Mouse (Mus musculus): ENCODE measurements around the gene Pold2. TPM values are rescaled to one million over a fixed set of nuclear protein-coding genes. Genes with fewer than 3 reads are reported as not detected.

The Pold2 gene
- polyA plus RNA-seq, 1 experiment = 19.9 TPM

DNA sequence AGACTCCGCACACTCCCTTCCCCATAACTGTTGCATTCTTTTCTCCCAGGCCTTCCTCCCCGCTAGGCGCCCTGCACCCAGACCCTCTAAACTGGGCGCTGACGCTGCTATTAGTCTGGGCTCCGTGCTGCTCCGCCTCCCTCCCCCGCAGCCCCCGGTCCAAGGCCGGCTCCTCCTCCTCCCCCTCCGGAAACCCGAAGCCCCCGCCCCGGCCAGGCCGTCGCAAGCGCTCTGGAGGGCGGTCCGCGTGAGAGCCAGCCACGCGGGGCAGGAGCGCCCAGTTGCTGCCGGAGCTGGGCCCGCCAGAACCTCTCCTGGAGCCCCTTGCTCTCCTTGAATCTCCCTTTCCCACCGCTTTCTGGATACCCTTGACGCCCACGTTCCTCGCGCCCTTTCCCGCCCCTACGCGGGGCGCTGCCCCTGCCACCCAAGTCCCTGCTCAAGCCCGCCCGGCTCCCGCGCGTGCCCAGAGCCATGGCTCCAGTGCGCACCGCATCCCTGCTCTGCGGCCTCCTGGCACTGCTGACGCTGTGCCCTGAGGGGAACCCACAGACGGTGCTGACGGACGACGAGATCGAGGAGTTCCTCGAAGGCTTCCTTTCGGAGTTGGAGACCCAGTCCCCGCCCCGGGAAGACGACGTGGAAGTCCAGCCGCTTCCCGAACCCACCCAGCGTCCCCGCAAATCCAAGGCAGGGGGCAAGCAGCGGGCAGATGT lies 16.3 kb downstream of the Pold2 start, which contains the start of gene Aebp1:
Aebp1 (plus strand) TSS at position 270 of the 716 bp plus-strand sequence.
- TF ChIP-seq CTCF (IDR thresholded peaks at IDR 0.05; ENCODE audit: control insufficient read depth, insufficient read depth, low read length) (no peak), POLR2A (IDR thresholded peaks at IDR 0.05; ENCODE audit: borderline replicate concordance, control insufficient read depth, low read depth, low read length) (no peak)
- 5% methylated on average over 59 of the region's 59 CpGs for WGBS
- H3K4me1 ChIP-seq (ENCODE audit: control insufficient read depth, insufficient read depth, low read length) = no peaks in the 10 kb centered on the region
- no peak within 1 kb of the TSS for H3K4me3 ChIP-seq (replicated peaks; ENCODE audit: control insufficient read depth, low read depth, low read length)
- no peak within 1 kb of the TSS for H3K27ac ChIP-seq (ENCODE audit: control insufficient read depth, insufficient read depth, low read depth, low read length, poor library complexity)

DNA sequence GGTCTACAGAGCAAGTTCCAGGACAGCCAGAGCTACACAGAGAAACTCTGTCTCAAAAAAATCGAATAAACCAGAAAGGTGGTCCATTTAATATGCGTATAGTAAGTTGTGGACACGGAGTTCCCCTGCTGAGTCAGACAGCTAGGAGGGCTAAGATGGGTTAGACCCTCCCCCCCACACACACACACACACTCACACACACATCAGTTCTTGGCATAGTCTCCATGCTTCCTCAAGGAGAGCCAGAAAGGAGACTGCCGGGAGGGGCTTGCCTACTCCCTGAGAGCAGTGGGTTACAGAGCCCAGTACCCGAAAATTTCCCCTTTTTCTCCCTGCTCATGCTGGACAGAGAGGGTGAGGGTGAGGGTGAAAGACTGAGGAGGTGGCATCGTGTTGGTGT lies 17.5 kb downstream of the Pold2 start:
- no peak overlapping the region for H3K4me3 ChIP-seq (replicated peaks; ENCODE audit: control insufficient read depth, low read depth, low read length)
- no peak for TF ChIP-seq CTCF (IDR thresholded peaks at IDR 0.05; ENCODE audit: control insufficient read depth, insufficient read depth, low read length)
- TF ChIP-seq POLR2A (IDR thresholded peaks at IDR 0.05; ENCODE audit: borderline replicate concordance, control insufficient read depth, low read depth, low read length) = no peak
- 29% methylated on average over 6 of the region's 6 CpGs for WGBS

DNA sequence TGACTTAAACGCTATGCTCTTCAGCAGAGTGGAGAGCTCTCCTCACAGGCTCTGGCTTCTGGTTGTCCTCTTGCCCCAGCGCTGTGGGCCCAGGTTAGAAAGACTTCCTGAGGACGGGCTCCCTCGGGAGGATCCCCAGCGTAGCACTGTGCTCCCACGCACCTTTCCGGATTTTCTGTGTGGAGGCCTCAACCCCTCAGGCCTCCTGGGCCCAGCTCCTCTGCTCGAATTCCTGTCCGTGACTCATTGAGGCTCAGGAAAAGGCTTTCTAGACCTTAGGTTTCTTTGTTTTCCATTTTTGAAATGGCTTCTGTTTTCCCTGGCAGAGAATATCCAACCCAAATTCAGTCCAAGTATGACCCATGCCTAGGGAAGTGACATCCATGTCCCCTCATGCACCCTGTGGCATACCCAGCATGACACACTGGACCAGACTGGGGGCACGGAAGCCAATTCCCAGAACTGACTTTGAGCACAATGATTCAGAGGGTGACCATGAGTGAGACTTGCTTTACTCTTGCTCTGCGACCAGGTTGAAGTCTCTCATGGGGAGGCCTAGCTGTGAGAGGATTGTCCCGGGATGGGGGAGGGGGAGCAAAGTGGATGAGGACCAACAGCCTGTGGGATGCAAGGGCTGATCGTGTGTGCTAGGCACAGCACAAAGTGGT lies 18.1 kb downstream of the Pold2 start:
- H3K4me3 ChIP-seq (replicated peaks; ENCODE audit: control insufficient read depth, low read depth, low read length) = no peak overlapping the region
- 81% methylated on average over 13 of the region's 13 CpGs for WGBS
- H3K4me1 ChIP-seq (ENCODE audit: control insufficient read depth, insufficient read depth, low read length) = no peaks in the 10 kb centered on the region
- TF ChIP-seq CTCF (IDR thresholded peaks at IDR 0.05; ENCODE audit: control insufficient read depth, insufficient read depth, low read length) (no peak), POLR2A (IDR thresholded peaks at IDR 0.05; ENCODE audit: borderline replicate concordance, control insufficient read depth, low read depth, low read length) (no peak)
- H3K27ac ChIP-seq (ENCODE audit: control insufficient read depth, insufficient read depth, low read depth, low read length, poor library complexity) = no peak overlapping the region

More for the DNA sequence above, 17.5 kb downstream of the Pold2 start:
- no peak overlapping the region for H3K27ac ChIP-seq (ENCODE audit: control insufficient read depth, insufficient read depth, low read depth, low read length, poor library complexity)
- H3K4me1 ChIP-seq (ENCODE audit: control insufficient read depth, insufficient read depth, low read length) = no peaks in the 10 kb centered on the region

DNA sequence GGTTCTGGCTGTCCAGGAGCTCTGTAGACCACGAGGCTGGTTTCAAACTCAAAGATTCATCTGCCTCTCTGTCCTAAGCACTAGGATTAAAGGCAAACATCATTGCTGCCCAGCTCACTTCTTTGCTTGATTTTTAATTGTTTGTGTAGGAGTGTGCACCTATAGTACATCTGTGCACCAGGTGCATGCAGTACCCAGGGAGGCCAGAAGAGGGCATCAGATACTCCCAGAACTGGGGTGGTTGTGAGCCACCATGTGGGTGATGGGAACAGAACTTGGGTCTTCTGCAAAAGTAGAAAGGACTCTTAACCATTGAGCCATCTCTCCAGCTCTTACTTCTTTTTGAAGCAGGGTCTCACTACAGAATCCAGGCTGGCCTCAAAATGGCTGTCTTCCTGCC lies 19.4 kb downstream of the Pold2 start:
- 69% methylated on average over 1 of the region's 1 CpGs for WGBS
- TF ChIP-seq CTCF (IDR thresholded peaks at IDR 0.05; ENCODE audit: control insufficient read depth, insufficient read depth, low read length) (peak; percentile 34; the same call in 1 of the 2 replicates), POLR2A (IDR thresholded peaks at IDR 0.05; ENCODE audit: borderline replicate concordance, control insufficient read depth, low read depth, low read length) (no peak)
- H3K4me3 ChIP-seq (replicated peaks; ENCODE audit: control insufficient read depth, low read depth, low read length) = no peak overlapping the region
- no peaks in the 10 kb centered on the region for H3K4me1 ChIP-seq (ENCODE audit: control insufficient read depth, insufficient read depth, low read length)
- H3K27ac ChIP-seq (ENCODE audit: control insufficient read depth, insufficient read depth, low read depth, low read length, poor library complexity) = no peak overlapping the region

DNA sequence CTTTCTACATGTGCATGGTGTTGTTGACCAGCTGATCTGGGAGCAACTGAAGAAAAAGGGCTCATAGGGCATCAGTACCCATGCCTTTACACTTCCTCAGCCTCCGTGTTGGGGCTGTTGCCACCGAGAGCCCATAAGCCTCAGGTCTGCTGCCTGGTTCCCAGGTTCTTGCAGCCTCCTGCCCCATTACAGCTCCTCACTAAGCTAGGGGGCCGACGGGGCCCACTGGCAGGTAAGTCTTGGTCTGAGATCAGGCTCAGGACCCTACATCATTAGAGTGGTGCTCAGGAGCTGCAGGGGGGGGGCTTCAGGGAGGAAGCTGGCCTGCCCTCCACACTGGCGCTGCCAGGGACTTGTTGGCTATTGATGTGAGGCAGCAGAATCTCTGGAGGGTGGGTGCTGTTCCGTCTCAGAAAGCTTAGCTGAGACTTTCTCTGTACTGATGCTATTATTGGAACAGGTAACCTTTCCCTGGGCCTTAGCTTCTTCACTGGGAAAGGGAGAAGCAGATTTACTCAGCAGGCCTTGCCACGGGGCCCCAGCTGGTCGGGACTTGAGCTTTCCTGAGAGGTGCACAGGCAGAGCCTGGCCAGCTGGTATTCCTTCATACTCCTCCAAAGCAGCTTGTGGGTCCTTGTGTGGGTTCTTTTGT lies 21.5 kb downstream of the Pold2 start:
- TF ChIP-seq POLR2A (IDR thresholded peaks at IDR 0.05; ENCODE audit: borderline replicate concordance, control insufficient read depth, low read depth, low read length) (no peak), CTCF (IDR thresholded peaks at IDR 0.05; ENCODE audit: control insufficient read depth, insufficient read depth, low read length) (no peak)

DNA sequence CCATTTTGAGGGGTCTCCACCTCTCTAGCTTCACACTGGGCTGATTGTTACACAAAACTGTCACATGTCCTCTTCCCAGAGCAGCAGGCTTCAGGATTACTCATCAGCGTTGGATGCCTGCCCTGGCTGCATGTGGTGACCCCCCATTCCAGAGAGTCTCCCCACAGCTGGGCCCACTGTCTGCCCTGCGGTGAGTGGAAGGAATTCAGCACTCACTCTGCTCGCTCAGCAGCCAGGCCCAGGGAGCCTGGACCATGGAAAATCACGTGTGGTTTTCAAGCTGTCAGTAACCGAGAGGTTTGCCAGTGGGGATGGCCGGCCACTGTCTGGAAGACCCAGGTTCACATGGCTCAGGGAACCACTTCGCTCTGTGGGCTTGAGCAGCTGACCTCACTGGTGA lies 22.2 kb downstream of the Pold2 start:
- TF ChIP-seq POLR2A (IDR thresholded peaks at IDR 0.05; ENCODE audit: borderline replicate concordance, control insufficient read depth, low read depth, low read length) = no peak
- TF ChIP-seq CTCF (IDR thresholded peaks at IDR 0.05; ENCODE audit: control insufficient read depth, insufficient read depth, low read length) = no peak
- H3K27ac ChIP-seq (ENCODE audit: control insufficient read depth, insufficient read depth, low read depth, low read length, poor library complexity) = no peak overlapping the region
- WGBS = 78% methylated on average over 7 of the region's 7 CpGs
- H3K4me3 ChIP-seq (replicated peaks; ENCODE audit: control insufficient read depth, low read depth, low read length) = no peak overlapping the region
- no peaks in the 10 kb centered on the region for H3K4me1 ChIP-seq (ENCODE audit: control insufficient read depth, insufficient read depth, low read length)

More for the DNA sequence above, 21.5 kb downstream of the Pold2 start:
- no peaks in the 10 kb centered on the region for H3K4me1 ChIP-seq (ENCODE audit: control insufficient read depth, insufficient read depth, low read length)
- no peak overlapping the region for H3K4me3 ChIP-seq (replicated peaks; ENCODE audit: control insufficient read depth, low read depth, low read length)
- 77% methylated on average over 8 of the region's 8 CpGs for WGBS
- no peak overlapping the region for H3K27ac ChIP-seq (ENCODE audit: control insufficient read depth, insufficient read depth, low read depth, low read length, poor library complexity)

DNA sequence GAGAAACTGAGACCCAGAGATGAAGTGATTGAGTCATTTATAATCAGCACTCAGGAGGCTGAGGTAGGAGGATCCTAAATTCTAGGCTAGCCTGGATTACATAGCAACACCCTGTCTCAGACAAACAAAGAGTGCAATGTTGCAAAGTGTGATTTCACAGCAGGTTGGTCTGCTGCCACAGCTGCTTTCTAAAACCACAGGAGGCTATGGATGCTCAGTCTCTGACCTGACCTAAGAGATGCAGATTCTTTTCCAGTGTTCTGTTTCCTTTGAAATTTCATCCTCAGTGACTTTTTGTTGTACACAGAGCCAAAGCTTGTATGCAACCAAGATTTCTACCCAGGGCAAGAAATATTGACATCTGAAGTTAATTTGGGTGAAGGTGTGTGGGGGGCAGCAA lies 22.6 kb downstream of the Pold2 start:
- Histone ChIP-seq H3K27ac (ENCODE audit: control insufficient read depth, insufficient read depth, low read depth, low read length, poor library complexity) (no peak overlapping the region), H3K4me1 (ENCODE audit: control insufficient read depth, insufficient read depth, low read length) (no peaks in the 10 kb centered on the region), H3K4me3 (replicated peaks; ENCODE audit: control insufficient read depth, low read depth, low read length) (no peak overlapping the region)
- TF ChIP-seq POLR2A (IDR thresholded peaks at IDR 0.05; ENCODE audit: borderline replicate concordance, control insufficient read depth, low read depth, low read length) = no peak
- no peak for TF ChIP-seq CTCF (IDR thresholded peaks at IDR 0.05; ENCODE audit: control insufficient read depth, insufficient read depth, low read length)

DNA sequence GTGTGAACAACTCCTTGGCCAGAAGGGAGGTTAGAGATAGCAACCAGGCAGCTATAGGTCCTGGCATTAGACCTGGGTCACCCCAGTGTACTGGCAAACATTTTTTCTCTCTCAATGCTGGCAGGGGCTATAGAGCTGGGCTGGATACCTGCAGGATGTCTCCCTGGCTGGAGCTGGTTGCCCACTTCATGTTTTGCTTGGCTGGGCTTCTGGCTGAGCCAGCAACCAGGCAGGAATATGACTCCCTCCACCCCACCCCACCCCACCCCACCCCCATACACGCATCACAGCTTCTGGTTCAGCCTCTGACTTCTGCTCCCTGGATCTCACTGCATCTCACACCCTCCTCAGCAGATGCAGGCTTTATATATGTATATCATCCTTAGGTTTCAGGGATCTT lies 25.8 kb downstream of the Pold2 start:
- no peak overlapping the region for H3K4me3 ChIP-seq (replicated peaks; ENCODE audit: control insufficient read depth, low read depth, low read length)
- no peaks in the 10 kb centered on the region for H3K4me1 ChIP-seq (ENCODE audit: control insufficient read depth, insufficient read depth, low read length)
- H3K27ac ChIP-seq (ENCODE audit: control insufficient read depth, insufficient read depth, low read depth, low read length, poor library complexity) = no peak overlapping the region
- WGBS = 38% methylated on average over 1 of the region's 1 CpGs
- no peak for TF ChIP-seq POLR2A (IDR thresholded peaks at IDR 0.05; ENCODE audit: borderline replicate concordance, control insufficient read depth, low read depth, low read length)
- TF ChIP-seq CTCF (IDR thresholded peaks at IDR 0.05; ENCODE audit: control insufficient read depth, insufficient read depth, low read length) = no peak

All from bone marrow, adult 2 months (tissue).